Mouse (Mus musculus): ENCODE measurements around the gene Actn2. TPM values are rescaled to one million over a fixed set of nuclear protein-coding genes. Genes with fewer than 3 reads are reported as not detected.

Gene Actn2
- polyA plus RNA-seq, 1 experiment from 2014 or later = 1.7 TPM

DNA sequence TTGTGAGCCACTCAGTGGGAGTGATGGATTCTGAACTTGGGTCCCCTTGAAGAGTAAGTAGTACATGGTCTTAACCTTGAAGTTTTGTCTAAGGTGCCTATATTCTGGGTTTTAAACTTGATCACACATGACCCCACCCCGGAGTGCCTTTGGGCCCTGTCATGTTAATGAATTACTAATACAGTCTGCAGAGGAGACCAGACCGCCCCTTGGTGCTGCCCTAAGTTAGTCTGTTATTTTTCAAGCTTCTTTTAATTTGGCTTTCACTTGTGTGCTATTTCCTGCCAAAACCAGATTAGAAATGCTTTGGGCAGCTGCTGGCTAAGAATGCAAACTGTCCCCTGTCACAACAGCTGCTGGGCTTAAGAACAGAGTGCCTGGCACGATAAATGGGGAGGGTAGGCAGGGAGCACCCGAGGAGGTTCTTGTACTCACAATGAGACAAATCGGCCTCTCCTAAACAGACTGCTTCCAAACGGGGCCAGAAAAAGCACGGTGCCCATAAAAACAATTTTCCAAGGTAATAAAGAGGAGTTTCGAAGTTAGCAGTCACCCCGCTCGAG lies 28.5 kb downstream of the Actn2 start:
- Histone ChIP-seq H3K36me3 (no peaks in the 10 kb centered on the region), H3K4me2 (no peak overlapping the region), H3K4me3 (no peak overlapping the region), H3K27me3 (replicated peaks) (no peaks in the 10 kb centered on the region), H3K27ac (no peak overlapping the region), H3K9ac (no peak overlapping the region), H3K9me3 (replicated peaks) (no peaks in the 10 kb centered on the region), H3K4me1 (no peaks in the 10 kb centered on the region)
- WGBS (ENCODE audit: insufficient replicate concordance) = 64% methylated on average over 10 of the region's 10 CpGs
- no peak for ATAC-seq

DNA sequence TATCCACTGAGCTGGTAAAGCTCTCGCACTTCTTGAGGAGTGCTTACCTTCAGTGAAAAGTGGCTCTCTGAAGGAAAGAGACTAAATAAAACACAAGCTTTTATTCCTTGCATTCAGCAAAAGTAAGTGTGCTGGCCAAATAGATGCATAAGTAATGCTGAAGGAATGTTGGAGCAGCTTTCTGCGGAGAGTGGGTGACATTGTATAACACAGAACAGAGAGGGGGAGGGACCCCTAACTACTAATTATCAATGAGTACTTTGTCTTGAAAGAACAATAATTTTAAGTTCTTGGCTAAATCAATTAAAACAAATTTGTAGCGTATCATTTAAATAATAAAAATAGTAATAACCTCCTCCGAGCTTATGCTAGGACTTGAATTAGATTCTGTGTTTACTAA lies 29.2 kb downstream of the Actn2 start:
- H3K4me3 ChIP-seq = no peak overlapping the region
- H3K4me1 ChIP-seq = no peaks in the 10 kb centered on the region
- 76% methylated on average over 4 of the region's 4 CpGs for WGBS (ENCODE audit: insufficient replicate concordance)

DNA sequence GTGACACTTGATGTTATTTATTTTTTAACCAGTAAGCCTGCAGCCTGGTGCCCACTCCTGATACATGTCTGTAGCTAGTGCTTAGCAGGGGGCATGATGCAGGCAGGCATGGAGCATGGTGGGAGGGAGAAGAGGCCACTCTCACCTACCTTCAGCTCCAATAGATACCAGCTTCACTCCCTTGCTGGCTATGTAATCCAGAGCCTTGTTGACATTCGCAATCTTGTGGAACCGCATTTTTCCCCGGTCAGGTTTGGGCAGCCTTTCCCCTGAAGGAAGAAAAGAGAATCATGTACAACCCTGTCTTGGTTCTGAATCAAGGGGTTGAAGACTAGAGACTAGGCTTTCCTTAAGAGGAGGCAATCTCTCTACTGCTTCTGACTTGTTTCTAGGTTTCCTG lies 31.1 kb downstream of the Actn2 start:
- Histone ChIP-seq H3K9ac (no peak overlapping the region), H3K4me1 (no peaks in the 10 kb centered on the region), H3K27ac (no peak overlapping the region), H3K4me3 (no peak overlapping the region), H3K36me3 (no peaks in the 10 kb centered on the region), H3K9me3 (replicated peaks) (no peaks in the 10 kb centered on the region), H3K4me2 (no peak overlapping the region), H3K27me3 (replicated peaks) (no peaks in the 10 kb centered on the region)
- 78% methylated on average over 3 of the region's 3 CpGs for WGBS (ENCODE audit: insufficient replicate concordance)
- ATAC-seq = no peak

More for the DNA sequence above, 29.2 kb downstream of the Actn2 start:
- Histone ChIP-seq H3K27me3 (replicated peaks) (no peaks in the 10 kb centered on the region), H3K27ac (no peak overlapping the region), H3K9ac (no peak overlapping the region), H3K9me3 (replicated peaks) (no peaks in the 10 kb centered on the region), H3K4me2 (no peak overlapping the region), H3K36me3 (no peaks in the 10 kb centered on the region)
- ATAC-seq = no peak

DNA sequence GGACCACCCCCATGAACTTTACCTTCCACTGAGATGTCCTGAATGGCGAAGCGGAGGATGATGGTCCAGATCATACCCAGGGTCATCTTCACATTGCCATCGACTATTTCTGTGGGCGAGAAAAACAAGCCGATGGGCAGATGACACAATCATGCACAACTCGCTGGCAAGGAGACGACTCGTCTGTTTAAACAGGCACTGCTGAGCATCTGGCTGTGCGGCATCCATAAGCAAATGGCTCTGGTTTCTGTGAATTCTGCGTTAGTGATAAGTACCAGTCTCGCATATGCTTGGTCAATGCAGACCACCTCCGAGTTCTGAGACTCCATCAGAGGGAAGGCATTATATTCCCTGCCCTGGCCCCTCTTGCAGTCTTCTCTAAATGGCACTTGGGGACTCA lies 31.7 kb downstream of the Actn2 start:
- no peaks in the 10 kb centered on the region for H3K36me3 ChIP-seq
- no peak for ATAC-seq

DNA sequence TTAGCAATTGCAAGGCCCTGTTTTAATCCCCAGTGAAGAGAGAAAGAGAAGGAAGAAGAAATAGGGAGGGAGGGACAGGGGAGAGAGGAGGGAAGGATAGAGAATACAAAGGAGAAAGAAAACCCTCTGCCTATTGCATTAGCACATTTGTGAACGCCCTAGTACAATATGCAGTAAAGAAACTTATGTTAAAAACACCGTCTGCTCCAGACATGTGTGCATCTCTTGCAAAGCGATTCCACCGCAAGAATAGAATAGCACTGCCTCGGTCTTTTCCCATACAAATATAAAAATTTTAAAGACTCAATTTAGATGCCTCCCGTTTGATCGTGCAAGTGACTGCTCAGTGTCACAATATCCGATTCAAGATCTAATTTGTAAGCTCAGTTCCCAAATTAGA lies 32.1 kb downstream of the Actn2 start:
- Histone ChIP-seq H3K4me1 (no peaks in the 10 kb centered on the region), H3K27me3 (replicated peaks) (no peaks in the 10 kb centered on the region), H3K4me2 (no peak overlapping the region), H3K36me3 (no peaks in the 10 kb centered on the region), H3K9me3 (replicated peaks) (no peaks in the 10 kb centered on the region), H3K9ac (no peak overlapping the region), H3K4me3 (no peak overlapping the region), H3K27ac (no peak overlapping the region)
- 76% methylated on average over 8 of the region's 8 CpGs for WGBS (ENCODE audit: insufficient replicate concordance)
- ATAC-seq = no peak

More for the DNA sequence above, 31.7 kb downstream of the Actn2 start:
- H3K9me3 ChIP-seq (replicated peaks) = no peaks in the 10 kb centered on the region
- H3K27ac ChIP-seq = no peak overlapping the region
- no peak overlapping the region for H3K4me2 ChIP-seq
- no peak overlapping the region for H3K9ac ChIP-seq
- 77% methylated on average over 12 of the region's 12 CpGs for WGBS (ENCODE audit: insufficient replicate concordance)
- H3K4me1 ChIP-seq = no peaks in the 10 kb centered on the region
- H3K4me3 ChIP-seq = no peak overlapping the region
- H3K27me3 ChIP-seq (replicated peaks) = no peaks in the 10 kb centered on the region

DNA sequence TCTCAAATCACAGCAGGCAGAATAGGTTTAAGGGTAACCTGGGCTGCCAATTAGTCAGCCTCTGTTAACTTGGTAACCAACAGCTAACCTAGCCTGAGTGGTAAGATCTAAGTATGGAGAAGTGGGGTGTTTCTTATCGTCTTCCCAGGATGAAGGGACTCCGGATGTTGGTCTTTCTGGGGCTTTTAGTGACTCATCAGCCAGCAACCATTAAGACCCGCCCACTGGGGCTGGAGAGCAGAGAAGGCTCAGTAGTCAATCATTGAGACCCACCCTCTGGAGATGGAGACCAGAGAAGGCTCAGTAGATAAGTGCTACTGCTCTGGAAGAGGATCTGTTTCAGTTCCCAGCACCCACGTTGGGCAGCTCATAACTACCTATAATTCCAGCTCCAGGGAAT lies 33.3 kb downstream of the Actn2 start:
- ATAC-seq = no peak
- WGBS (ENCODE audit: insufficient replicate concordance) = 44% methylated on average over 4 of the region's 4 CpGs
- H3K36me3 ChIP-seq = no peaks in the 10 kb centered on the region
- no peaks in the 10 kb centered on the region for H3K9me3 ChIP-seq (replicated peaks)
- no peak overlapping the region for H3K4me2 ChIP-seq
- H3K27me3 ChIP-seq (replicated peaks) = no peaks in the 10 kb centered on the region
- no peak overlapping the region for H3K27ac ChIP-seq
- no peaks in the 10 kb centered on the region for H3K4me1 ChIP-seq
- H3K4me3 ChIP-seq = no peak overlapping the region
- H3K9ac ChIP-seq = no peak overlapping the region

DNA sequence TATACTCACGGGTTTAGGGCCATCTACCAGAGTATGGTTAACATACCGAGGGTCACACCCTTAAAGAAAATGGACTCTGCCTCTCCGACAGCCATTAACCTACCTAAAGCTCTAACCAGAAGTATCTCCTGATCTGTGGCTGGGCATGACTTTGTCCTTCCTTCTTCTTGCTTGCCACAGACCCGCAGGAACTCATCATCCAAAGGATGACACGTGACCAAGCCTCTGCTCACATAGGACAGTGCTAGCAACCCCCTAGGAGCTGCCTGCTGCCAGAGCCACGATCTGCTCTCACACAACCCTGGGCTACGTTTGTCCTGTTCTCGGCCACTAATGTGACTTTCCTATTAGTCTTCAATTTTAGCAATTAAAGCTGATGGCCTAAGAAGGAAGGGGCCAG lies 35.0 kb downstream of the Actn2 start:
- 53% methylated on average over 8 of the region's 8 CpGs for WGBS (ENCODE audit: insufficient replicate concordance)
- Histone ChIP-seq H3K36me3 (no peaks in the 10 kb centered on the region), H3K27me3 (replicated peaks) (no peaks in the 10 kb centered on the region), H3K9ac (no peak overlapping the region), H3K4me2 (no peak overlapping the region), H3K4me3 (no peak overlapping the region), H3K9me3 (replicated peaks) (no peaks in the 10 kb centered on the region), H3K4me1 (no peaks in the 10 kb centered on the region), H3K27ac (no peak overlapping the region)
- ATAC-seq = no peak

DNA sequence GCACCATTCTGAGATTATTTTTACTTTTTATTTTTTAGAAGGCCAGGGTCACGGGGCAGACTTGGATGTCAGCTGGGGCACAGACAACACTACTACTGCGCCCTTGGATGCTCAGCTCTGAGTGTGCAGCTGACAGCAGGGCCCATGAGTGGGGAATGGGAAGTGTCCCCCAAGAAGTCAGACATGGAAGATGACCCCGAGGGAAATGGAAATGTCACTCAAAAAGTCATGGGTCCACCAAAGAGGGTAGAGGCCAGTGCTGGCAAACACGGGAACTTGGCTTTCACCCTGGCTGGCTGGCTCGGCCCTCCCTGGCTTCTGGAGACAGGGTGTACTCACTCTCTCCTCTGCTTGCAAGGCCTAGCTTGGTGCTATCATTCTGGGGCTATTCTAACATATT lies 35.6 kb downstream of the Actn2 start:
- no peak overlapping the region for H3K27ac ChIP-seq
- no peak overlapping the region for H3K4me3 ChIP-seq
- H3K9ac ChIP-seq = no peak overlapping the region
- H3K9me3 ChIP-seq (replicated peaks) = no peaks in the 10 kb centered on the region
- no peaks in the 10 kb centered on the region for H3K36me3 ChIP-seq
- ATAC-seq = no peak
- WGBS (ENCODE audit: insufficient replicate concordance) = 61% methylated on average over 5 of the region's 5 CpGs
- no peaks in the 10 kb centered on the region for H3K4me1 ChIP-seq
- H3K27me3 ChIP-seq (replicated peaks) = no peaks in the 10 kb centered on the region
- no peak overlapping the region for H3K4me2 ChIP-seq

DNA sequence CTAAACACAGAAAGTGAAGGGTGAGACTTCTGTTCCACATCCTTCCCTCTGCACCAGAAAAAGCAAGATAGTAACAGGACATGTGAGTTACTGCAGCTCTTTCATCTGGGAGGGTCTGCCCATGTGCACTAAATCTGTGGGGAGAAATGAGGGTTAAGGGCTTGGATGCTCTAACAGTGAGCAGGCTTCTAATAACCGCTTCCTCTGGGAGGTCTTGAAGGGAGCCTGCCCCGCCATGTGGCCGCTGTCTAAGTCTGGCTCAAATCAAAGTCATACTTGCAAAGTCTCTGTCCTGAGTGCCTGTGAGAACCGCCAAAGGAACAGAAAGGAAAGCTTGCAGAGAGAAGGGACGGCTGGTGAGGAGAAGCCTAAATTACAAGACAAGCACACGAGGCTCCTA lies 42.8 kb downstream of the Actn2 start:
- no peak overlapping the region for H3K9ac ChIP-seq
- no peaks in the 10 kb centered on the region for H3K36me3 ChIP-seq
- no peaks in the 10 kb centered on the region for H3K4me1 ChIP-seq
- H3K27ac ChIP-seq = no peak overlapping the region
- WGBS (ENCODE audit: insufficient replicate concordance) = 63% methylated on average over 6 of the region's 6 CpGs
- ATAC-seq = no peak
- H3K9me3 ChIP-seq (replicated peaks) = no peaks in the 10 kb centered on the region
- no peaks in the 10 kb centered on the region for H3K27me3 ChIP-seq (replicated peaks)
- H3K4me3 ChIP-seq = no peak overlapping the region
- no peak overlapping the region for H3K4me2 ChIP-seq

DNA sequence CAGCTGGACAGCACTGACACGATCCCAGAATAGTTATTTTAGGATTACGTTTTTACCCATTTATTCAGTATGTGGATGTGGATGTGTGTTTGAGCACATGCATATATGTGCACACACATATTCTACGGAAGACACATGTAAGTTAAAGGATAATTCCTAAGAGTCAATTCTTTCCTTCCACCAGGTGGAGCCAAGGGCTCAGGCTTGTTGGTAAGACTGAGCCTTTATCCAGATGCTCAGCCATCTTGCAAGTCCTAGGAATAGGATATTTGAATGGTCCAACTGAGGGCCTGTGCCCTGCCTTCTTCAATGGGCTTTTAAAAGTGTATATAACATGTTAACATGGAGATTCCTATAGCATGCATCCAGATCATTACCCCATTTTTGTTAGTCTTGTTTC lies 43.9 kb downstream of the Actn2 start:
- H3K27ac ChIP-seq = no peak overlapping the region

DNA sequence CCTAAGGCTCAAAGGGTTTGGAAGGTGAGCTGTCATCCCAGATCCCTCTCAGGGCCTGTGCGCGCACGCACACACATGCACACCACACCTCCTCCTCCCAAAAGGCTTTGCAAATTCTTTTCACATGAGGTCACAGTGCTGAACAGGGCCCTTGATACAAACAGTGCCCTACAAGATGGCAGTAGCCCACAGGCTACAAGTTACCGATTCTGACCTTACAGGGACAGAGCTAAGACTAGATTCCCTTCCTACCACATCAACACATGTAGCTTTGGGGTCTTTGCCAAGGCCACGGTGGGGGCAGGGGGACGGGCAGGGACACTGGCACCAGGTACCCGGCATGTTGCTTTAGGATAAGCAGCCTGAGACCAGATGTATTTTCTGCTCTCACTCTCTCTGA lies 46.8 kb downstream of the Actn2 start:
- Histone ChIP-seq H3K4me1 (no peaks in the 10 kb centered on the region), H3K9me3 (replicated peaks) (no peaks in the 10 kb centered on the region), H3K27ac (no peak overlapping the region), H3K4me3 (no peak overlapping the region), H3K27me3 (replicated peaks) (no peaks in the 10 kb centered on the region), H3K9ac (no peak overlapping the region), H3K4me2 (no peak overlapping the region), H3K36me3 (no peaks in the 10 kb centered on the region)
- WGBS (ENCODE audit: insufficient replicate concordance) = 83% methylated on average over 7 of the region's 7 CpGs
- ATAC-seq = no peak

More for the DNA sequence above, 43.9 kb downstream of the Actn2 start:
- H3K4me1 ChIP-seq = no peaks in the 10 kb centered on the region
- H3K4me3 ChIP-seq = no peak overlapping the region
- H3K27me3 ChIP-seq (replicated peaks) = no peaks in the 10 kb centered on the region
- no peaks in the 10 kb centered on the region for H3K36me3 ChIP-seq
- H3K4me2 ChIP-seq = no peak overlapping the region
- ATAC-seq = no peak
- H3K9ac ChIP-seq = no peak overlapping the region
- H3K9me3 ChIP-seq (replicated peaks) = no peaks in the 10 kb centered on the region
- 70% methylated on average over 3 of the region's 3 CpGs for WGBS (ENCODE audit: insufficient replicate concordance)

DNA sequence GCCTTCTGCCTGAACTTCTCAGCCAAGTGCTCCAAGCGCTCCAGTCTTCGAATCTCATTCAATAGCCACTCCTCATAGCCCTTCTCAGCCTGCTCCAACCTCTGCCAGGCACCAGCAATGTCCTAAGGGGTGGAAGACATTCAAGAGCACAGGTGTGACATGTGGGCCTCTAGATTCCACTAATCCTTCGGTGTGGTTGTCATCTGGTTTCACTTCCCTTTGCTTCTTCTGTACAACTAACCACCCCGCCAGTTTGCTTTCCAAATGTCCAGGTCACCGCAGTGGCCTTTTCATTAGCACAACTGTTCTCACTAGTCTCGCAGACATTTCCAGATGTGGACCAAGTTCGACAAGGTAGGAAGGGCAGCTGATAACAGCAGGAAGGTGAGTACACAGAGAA lies 49.9 kb downstream of the Actn2 start:
- H3K4me1 ChIP-seq = no peaks in the 10 kb centered on the region
- no peaks in the 10 kb centered on the region for H3K9me3 ChIP-seq (replicated peaks)
- H3K9ac ChIP-seq = no peak overlapping the region
- H3K4me3 ChIP-seq = no peak overlapping the region
- no peak overlapping the region for H3K27ac ChIP-seq
- H3K27me3 ChIP-seq (replicated peaks) = no peaks in the 10 kb centered on the region
- WGBS (ENCODE audit: insufficient replicate concordance) = 67% methylated on average over 7 of the region's 7 CpGs
- no peaks in the 10 kb centered on the region for H3K36me3 ChIP-seq
- H3K4me2 ChIP-seq = no peak overlapping the region
- ATAC-seq = no peak

DNA sequence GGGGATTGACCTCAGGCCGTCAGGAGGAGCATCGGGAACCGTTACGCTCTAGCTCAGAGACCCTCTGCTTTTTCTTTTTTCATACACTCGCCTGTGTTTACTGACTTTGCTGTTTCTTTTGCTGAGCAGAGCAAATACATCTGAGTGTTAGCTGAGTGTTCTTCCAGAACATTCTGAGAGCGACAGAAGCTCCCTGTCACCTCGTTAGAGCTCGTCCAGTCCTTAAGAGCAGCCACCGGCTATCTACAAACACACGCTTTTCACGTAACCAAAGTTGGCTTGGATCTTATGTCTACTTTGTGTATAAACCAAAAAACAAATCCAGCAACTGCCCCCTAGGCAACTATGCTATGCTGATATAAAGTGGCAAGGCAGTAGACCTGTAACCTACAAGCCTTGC lies 56.0 kb downstream of the Actn2 start:
- 82% methylated on average over 11 of the region's 11 CpGs for WGBS (ENCODE audit: insufficient replicate concordance)
- no peak overlapping the region for H3K27ac ChIP-seq
- H3K36me3 ChIP-seq = no peaks in the 10 kb centered on the region
- no peak overlapping the region for H3K4me3 ChIP-seq
- no peak overlapping the region for H3K9ac ChIP-seq
- H3K4me2 ChIP-seq = no peak overlapping the region
- H3K4me1 ChIP-seq = no peaks in the 10 kb centered on the region
- ATAC-seq = no peak
- H3K27me3 ChIP-seq (replicated peaks) = no peaks in the 10 kb centered on the region
- no peaks in the 10 kb centered on the region for H3K9me3 ChIP-seq (replicated peaks)

All from liver, embryonic 12.5 days (tissue).